Mouse (Mus musculus): Measurements from ENCODE around the gene Zfp961.
"Not testable (repeated sequence)": the region's sequence is repeated elsewhere in the genome, so short reads cannot be mapped to it uniquely, and the experiment has no call there.

Zfp961 gene

DNA sequence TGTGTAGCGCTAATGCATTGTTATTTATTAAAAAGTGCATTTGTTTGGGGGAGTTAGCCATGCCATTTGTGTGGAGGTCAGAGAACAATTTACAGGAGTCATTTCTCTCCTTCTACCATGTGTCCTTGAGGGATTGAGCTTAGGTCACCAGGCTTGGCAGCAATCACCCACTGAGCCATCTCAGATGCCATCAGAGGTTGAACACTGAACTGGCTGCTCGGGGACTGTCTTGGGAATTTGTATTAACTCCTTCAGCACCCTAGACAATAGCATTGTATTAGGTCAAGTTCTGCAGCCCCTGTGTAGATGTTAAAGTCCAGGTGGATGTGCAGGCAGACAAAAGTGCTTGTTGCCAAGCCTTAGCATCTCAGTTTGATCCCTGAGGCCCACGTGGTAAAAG lies 13.2 kb downstream of the Zfp961 start:
- DNase-seq: no peak

DNA sequence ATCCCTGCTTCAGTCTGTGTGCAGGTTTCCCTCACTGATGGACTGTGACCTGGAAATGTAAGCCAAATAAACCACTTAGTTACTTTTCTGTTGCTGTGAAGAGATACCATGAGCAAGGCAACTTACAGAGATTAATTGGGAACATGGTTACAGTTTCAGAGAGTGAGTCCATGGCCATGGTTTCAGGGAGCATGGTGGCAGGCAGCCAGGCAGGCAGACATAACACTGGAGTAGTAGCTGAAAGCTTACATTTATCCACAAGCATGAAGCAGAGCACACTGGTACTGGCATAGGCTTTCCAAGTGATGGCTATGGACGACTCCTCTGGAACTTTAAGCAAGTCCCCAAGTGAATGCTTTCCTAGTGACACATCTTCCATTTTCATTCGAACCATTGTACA lies 14.3 kb downstream of the Zfp961 start:
- no peak for DNase-seq

DNA sequence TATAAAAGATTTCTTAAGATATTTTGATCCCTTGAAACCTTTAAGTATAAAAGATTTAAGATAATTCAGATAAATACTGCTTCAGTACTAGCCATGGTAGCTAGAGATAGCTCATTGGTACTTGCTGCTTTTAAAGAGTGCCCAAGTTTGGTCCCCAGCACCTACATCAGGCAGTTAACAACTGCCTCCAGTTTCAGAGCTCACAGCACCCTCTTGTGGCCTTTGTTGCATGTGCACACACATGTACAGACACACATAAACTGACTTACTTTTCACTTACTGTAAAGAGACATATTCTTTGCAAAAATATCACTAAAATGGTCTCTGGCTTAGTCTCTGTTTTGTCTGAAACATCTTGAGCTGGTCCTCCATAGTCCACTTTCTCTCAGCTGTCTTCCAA lies 15.6 kb downstream of the Zfp961 start:
- DNase-seq: no peak

DNA sequence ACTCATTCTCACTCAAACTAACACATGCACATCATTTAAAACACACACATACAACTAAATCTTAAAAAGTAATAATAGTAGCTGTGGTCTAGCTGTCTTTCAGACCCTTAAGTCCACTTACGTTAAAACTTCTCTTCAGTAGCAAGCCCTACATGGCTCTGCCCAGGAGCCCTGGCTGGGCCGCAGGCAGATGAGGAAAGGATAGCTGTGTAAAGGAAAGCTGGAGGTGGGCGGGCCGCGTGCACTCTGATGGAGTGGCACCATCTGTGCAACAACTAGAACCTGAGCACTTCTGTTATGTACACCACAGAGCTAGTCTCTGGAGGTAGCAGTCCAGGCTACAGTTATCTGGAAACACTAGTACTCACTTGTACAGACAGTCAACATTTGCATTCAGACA lies 16.4 kb downstream of the Zfp961 start:
- DNase-seq: no peak

DNA sequence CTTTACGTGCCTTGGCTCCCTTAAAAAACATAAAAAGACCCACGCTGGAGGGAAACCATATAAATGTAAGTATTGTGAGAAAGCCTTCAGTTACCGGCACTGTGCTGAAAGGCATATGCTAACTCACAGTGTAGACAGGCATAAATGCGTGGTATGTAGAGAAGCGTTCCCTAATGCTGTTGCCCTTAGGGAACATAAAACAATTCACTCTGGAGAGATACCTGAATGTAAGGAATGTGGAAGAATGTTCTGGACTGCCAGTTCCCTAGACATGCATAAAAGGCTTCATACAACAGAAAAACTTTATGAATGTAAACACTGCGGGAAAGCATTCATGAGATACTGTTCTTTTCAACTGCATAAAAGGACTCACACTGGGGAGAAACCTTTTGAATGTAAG lies 17.3 kb downstream of the Zfp961 start:
- DNase-seq: no peak

DNA sequence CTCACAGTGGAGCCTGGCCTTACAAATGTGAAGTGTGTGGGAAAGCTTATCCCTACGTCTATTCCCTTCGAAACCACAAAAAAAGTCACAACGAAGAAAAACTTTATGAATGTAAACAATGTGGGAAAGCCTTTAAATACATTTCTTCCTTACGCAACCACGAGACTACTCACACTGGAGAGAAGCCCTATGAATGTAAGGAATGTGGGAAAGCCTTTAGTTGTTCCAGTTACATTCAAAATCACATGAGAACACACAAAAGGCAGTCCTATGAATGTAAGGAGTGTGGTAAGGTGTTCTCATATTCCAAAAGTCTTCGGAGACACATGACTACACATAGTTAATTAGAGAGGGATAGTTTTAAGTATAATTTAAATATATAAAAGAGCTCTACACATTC lies 17.8 kb downstream of the Zfp961 start:
- DNase-seq: no peak

DNA sequence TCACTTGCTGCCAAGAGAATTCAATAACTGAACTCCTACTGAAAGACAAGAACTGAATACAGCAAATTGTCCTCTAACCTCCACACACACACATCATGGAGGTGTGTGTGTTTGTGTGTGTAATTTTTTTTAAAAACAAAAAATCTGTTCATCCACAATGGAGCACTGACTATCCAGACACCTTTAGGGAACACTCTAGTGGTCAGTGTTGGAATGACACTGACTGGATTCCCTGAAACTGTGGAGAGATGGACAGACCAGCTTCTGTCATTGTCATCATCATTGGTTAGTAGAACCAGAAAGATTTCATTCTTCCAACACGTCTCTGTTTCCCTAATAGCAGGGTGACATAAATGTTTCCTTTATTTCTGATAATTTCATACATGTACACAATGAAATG lies 21.1 kb downstream of the Zfp961 start:
- no peak for DNase-seq

DNA sequence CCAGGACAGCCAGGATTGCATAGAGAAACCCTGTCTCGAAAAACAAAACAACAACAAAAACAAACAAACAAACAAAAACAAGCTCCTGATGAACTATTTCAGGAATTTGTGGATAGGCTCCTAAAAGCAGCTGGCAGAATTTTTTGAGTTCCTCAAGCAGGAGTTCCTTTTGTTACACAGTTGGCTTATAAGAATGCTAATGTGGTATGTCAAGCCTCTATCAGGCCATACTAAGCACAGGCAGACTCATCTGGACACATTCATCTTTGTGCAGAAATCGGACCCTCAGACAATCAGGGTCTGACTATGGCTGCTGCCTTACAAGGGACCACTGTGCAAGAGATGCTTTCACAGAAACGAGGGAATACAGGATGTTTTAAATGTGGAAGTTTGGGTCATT lies 23.4 kb downstream of the Zfp961 start:
- DNase-seq: no peak

DNA sequence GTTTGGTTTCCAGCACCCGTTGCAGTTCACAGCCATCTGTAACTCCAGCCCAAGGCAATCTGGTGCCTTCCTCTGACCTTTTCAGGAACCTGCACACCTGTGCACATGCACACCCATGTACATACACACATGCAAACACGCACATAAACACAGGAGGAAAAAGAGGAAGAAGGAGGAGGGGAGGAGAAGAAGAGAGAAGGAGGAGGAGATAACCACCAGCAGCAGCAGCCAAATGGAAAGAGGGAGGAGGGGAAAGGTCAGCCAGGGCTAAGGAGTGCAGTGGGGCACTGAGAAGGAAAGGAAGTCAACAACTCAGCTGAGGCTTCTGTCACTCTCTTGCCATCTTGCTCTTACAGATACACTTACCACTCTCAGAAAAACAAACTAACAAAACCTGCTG lies 30.2 kb downstream of the Zfp961 start:
- no peak for DNase-seq

DNA sequence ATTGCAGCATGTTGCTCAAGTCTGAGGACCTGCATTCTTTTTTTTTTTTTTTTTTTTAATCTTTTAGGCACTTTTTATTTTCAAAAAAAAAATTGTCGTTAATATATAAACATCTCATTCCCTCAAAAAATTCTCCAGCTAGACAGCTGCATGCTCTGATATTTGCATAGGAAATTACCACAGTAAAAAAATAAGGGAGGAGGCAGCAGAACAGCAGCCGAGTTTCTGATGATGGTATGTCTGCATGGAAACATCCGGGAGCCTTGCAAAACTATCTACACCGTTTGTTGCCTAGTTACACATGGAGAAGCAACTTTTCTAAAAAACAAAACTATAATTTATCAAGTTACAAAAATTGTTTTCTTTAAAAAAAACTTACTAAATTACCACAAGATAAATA lies 30.6 kb downstream of the Zfp961 start:
- DNase-seq: no peak

DNA sequence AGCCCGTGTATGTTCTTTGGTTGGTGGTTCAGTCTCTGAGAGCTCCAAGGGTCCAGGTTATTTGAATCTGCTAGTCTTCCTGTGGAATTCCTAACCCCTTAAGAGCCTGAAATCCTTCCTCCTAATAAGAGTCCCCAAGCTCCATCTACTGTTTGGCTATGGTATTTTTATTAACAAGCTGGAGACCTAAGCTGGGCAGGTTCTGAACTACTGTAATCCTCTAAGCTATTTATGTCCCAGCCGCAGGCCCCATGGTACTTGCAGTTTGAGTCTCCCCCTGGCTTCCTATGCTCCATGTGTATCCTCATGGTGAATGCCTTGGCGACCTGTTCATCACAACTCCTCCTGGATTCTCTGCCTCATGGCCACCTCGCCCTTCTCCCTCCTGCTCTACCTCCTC lies 33.8 kb downstream of the Zfp961 start:
- DNase-seq: no peak

DNA sequence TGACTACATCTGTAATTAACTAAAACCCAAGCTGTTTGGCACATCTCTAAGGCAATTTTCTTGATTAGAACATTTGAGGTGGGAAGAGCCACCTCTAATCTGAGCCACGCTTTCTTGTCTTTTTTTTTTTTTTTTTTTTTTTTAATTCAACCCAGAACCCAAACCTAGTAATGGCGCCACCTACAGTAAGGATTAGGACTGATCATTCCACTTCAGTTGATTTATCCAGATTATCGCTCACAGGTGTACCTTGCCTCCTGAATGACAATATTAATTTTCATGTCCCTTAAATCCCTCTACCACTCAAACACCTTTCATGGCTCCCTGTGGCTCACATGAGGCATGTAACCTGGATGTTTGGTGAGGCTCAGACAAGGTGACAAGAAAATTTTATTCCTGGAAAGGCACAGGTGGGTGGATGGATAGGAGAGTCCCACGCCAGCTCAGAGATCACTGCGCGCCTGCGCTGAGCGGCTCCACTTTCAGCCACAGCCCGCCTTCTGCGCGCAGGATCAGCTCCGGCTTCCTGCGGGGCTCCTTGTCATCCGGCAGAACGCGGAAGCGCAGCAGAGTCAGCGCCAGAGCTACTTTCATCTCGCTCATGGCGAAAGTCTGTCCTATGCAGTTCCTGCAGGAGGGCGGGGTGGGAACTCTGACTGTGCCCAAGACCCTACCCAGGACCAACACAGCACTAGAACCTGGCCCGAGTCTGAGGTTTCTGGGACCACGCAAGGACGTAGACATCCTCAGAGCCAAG lies 37.5 kb downstream of the Zfp961 start:
- peak; percentile 51 for DNase-seq

DNA sequence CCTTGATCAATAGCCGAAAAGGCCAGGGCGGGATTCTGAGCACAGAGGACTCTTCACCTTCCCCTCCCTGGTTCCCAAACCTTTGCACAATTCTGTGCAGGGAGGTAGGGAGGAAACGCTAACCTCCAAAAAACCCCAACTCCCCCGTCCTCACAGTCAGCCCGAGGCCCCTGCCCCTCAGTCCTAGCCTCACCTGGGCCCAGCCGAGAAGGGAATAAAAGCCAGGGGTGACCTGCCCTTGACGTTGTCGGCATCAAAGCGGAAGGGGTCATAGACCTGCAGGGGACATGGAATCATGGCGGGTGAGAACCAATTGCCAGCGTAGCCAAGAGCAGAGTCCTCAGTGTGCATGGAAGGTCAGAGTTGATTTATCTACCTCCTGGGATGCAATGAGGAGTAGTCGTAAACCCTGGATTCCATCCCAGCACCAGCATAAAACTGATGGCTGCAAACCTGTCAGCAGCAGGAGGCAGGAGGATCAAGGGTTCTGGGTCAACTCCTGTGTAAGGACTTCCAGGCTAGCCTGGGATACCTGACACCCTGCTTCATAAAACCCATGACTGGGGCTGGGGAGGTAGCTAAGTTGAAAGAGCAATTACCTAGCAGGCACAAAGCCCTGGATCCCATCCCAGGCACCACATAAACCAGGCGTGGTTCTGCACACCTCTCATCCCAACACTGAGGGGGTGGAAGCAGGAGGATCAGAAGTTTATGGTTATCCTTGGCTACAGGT lies 38.2 kb downstream of the Zfp961 start:
- no peak for DNase-seq

DNA sequence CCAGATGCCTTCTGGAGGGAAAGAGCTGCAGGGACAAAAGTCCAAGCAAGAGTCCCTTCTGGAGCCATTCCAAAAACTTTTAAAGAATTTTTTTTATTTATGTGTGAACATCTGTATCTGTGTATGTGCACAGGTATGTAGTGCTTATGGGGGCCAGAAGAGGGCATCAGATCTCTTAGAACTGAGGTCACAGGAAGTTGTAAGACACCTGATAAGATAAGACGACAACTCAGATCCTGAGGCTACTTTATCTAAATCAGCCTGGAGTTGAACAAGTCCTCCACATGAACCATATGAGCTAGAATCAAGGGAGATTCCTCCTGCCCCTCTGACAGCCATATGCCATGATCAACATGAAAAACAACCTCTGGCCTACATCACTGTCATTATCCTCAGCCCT lies 48.6 kb downstream of the Zfp961 start:
- no peak for DNase-seq

DNA sequence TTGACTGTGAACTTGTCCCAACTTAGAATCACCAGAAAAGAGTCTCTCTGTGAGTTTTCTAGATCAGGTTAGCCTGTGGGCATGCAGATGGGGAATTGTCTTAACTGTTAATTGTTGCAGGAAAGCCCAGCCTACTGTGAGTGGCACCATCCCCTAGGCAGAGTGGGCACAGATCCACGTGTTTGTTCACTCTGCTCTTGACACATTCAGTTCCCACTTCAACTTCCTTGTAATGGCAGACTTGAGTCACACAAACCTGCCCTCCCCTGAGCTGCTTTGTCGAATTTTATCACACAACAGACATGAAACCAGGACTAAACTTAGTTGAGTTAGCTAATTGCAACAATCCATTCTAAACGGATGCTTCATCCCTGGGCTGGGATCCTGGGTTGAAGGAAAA lies 49.4 kb downstream of the Zfp961 start:
- no peak for DNase-seq

DNA sequence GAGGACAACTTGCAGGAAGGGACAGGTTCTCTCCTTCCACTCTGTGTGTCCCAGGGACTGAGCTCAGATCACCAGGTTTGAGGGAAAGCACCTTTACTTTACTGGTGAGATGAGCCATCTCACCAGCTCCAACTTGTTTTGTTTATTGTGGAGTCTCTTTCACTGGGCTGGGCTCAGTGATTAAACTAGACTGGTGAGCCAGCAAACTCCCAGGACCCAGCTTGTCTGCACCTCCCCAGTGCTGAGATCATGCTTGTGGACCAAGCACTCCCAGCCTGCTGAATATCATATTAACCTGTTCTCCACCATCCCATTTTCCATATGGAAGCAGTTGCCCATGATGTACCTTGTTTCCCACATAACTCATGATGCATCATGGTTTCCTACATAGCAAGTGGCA lies 52.1 kb downstream of the Zfp961 start:
- no peak for DNase-seq

DNA sequence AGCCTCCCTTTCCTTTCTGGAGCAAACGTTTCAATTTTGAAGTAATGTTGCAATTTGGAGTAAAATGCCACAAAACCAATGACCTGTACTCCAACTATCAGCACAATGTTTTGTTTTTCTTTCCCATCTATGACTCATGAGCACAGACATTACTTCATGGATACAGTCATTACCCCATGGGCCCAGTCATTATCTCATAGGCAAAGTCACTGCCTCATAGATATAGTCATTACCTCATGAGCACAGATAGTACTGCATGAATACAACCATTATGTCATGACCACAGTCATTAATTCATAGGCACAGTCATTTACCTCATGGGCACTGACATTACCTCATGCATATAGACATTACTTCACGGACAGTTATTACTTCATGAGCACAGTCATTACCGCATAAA lies 55.1 kb downstream of the Zfp961 start:
- DNase-seq: no peak

DNA sequence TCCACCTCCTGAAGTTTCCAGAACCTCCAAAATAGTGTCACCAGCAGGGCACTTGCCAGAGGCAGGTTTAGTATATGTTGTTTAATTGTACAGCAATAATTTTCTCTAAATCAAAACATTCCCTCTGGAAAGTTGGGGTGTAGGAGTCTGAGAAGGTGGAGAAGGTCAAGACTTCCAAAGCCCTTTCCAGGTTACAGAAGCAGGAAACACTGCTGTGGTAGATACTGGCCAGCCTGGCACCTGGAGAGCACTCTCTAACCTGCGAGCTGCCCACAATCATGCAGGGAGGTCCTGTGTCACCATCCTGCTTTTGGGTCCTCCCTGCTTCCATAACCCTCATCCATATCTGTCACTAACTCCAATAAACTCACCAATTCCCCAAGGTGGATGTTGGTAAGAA lies 55.9 kb downstream of the Zfp961 start:
- DNase-seq: no peak

DNA sequence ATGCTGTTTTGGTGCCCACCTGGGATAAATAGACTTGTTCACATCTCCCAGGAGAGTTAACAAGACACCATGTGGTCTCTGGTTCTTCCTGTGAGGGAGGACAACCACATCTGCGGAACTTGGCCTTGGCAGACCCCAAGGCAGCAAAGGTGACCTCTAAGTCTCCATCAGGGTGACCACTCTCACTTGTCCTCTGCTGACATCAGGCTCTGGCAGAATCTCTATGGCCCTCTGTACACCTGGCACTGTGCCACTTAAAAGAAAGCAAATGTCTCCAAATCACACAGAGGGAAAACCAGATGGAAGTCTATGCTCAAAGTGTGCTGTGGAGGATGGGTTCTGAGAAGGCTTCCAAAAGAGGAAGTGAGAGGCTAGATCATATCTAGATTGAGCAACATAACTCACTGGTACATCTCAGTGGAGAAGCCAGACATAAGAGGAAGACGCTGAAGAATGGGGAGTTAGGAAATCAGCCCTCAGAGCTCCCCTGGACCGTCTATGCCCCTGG lies 57.4 kb downstream of the Zfp961 start:
- DNase-seq: no peak

DNA sequence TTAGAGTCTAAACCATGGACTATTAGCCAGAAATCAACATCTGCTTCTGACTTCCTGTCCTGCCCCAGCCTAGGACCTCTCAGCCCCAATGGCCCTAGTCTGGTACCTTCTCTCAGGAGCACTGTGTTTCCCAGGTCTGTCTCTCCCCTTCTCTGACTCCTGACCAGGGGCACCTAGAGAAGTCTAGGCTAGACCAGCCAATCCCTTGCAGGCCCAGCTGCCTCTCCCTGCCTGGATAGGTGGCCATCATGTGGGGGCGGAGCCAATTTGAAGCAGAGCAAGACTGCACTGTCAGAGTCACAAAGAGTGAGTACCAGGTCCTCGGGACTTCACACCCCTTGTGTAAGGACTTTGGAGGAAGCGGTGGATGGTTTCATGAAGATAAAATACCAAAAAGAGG lies 58.6 kb downstream of the Zfp961 start, which contains the start of gene Cyp4f18:
Cyp4f18 (minus strand) TSS at position 154 of the 400 bp plus-strand sequence.
- DNase-seq: peak; percentile 14

DNA sequence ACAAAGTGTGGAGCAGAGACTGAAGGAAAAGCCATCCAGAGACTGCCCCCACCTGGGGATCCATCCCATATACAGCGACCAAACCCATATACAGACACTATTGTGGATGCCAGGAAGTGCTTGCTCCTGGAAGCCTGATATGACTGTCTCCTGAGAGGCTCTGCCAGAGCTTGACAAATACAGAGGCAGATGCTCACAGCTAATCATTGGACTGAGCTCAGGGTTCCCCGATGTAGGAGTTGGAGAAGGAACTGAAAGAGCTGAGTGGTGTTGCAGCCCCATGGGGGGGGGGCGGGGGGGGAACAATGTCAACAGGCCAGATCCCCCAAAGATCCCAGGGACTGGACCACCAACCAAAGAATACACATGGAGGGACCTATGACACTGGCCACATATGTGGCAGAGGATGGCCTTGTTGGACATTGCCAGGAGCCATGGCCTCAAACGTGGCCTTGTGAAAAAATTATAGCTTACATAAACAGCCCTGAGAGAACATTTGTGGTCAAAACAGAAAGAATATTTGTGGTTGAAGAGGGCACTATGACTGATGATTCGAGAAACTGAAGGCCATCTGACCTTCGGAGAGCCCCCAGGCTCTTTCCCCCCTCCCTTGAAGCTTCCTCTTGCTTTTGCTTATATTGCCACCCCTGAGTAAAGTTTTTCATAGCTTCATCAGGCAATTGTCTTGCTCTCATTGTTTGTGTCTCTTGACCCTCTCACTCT lies 62.8 kb downstream of the Zfp961 start:
- DNase-seq: not testable (repeated sequence)

DNA sequence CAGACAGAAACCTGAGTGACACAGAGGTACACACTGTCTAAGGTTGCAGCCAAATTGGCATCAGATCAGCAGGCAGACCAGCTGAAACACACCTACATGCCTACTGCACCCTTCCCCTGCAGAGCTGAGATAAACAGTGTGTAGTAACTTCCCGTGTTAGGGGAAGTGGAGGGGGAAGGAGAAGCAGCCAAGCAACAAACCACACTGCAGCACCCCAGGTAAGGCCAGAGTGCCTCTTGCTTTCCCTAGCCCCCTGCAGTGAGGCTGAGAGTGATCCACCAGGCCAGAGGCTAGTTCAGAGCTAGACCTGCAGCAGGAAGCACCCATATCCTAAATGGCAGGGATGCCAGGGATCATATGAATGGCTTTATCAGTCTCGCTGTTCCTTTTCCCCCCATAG lies 66.5 kb downstream of the Zfp961 start:
- not testable (repeated sequence) for DNase-seq

DNA sequence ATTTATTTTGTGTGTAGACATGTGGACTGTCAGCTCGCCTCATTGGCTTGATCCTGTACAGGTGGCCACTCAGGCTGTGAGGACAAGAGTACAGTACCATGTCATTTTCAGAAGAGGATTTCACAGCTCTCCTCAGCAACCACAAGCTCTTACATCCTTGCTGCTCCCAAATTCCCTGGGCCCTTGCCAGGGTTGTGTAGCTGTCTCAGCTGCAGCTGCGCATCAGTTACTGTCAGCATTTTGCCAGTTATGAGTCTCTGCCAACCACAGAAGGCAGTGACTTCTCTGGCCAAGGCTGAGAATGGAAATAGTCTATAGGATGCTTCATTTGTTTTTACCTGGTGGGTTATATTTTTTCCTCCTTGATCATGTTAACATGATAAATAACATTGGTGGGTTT lies 67.3 kb downstream of the Zfp961 start:
- DNase-seq: no peak

DNA sequence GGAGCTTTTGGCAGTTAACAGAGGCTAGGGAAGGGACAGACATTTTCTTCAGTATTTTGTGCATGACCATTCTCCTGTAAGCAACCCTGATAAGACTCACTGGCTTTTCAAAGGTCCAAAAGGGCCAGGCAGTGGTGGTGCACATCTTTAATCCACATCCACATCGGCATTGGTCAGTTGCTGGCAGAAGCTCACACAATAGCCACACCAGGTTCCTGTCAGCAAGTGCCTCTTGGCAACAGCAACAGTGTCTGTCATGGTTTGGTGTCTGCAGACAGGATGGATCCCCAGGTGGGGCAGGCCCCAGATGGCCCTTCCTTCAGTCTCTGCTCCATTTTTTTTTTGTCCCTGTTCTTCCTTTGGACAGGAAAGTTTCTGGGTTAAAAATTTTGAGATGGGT lies 68.2 kb downstream of the Zfp961 start:
- not testable (repeated sequence) for DNase-seq

Data from liver (tissue).